Mouse (Mus musculus) olfactory bulb, adult 2 months (tissue): ENCODE results near the gene AU022252. TPM values are rescaled to one million over a fixed set of nuclear protein-coding genes. Genes with fewer than 3 reads are reported as not detected.

ENCODE experiments used
- H3K27ac ChIP-seq: fragments of 200-500 bp; 2 replicates; pipeline ENCODE4 v1.5.1; 2012; ENCODE audit warnings: low read depth, low read length; ENCODE audit not compliant: insufficient read depth
- H3K4me1 ChIP-seq: fragments of 200-500 bp; 2 replicates; pipeline ENCODE4 v1.6.1; 2012; ENCODE audit warnings: low read length; ENCODE audit not compliant: control insufficient read depth, insufficient read depth
- H3K4me3 ChIP-seq: fragments of 200-500 bp; 2 replicates; pipeline ENCODE4 v1.5.1; 2012; ENCODE audit warnings: mild to moderate bottlenecking, low read depth, low read length, moderate library complexity; ENCODE audit not compliant: insufficient read depth
- CTCF ChIP-seq: fragments of 200-500 bp; IDR thresholded peaks from 2 replicates; pipeline ENCODE4 v1.5.1; 2012; ENCODE audit warnings: low read depth, mild to moderate bottlenecking, low read length, moderate library complexity; ENCODE audit not compliant: insufficient read depth
- POLR2A ChIP-seq: fragments of 200-500 bp; IDR thresholded peaks from 2 replicates; pipeline ENCODE4 v1.6.1; 2012; ENCODE audit warnings: mild to moderate bottlenecking, low read depth, low read length, moderate library complexity; ENCODE audit not compliant: insufficient read depth
- WGBS: fragments of 180-500 bp; shearing (Covaris S2); methylation state at CpG from one replicate; pipeline ENCODE4 v1.1.7; 2018; 5-methylcytosine and 5-hydroxymethylcytosine counted together
- polyA plus RNA-seq: library from polyadenylated mRNA; stranded (reverse); fragments of >200 nt; gene quantifications from 2 replicates; pipeline ENCODE4 v1.2.4, GENCODE M21; 2012; ENCODE audit warnings: low replicate concordance; ENCODE audit not compliant: missing spikeins, insufficient read depth, insufficient read length

AU022252 gene
- polyA plus RNA-seq, 1 experiment, result not detected

- 0 out of 2 replicates have a peak, but pooled peaks cover 4% of the 10 kb centered on the region for H3K4me1 ChIP-seq
- TF ChIP-seq POLR2A (no peak), CTCF (no peak)
- H3K27ac ChIP-seq, result no peak overlapping the region
- H3K4me3 ChIP-seq, result no peak overlapping the region
- WGBS, result 90% methylated on average over 15 of the region's 15 CpGs
Observed at GRCm38 (mm10) chr4:119259344-119260254, 27.1 kb upstream of the AU022252 start.

- 89% methylated on average over 6 of the region's 6 CpGs for WGBS
- Histone ChIP-seq H3K4me1 (peaks cover 12% of the 10 kb centered on the region), H3K27ac (no peak overlapping the region), H3K4me3 (no peak overlapping the region)
- TF ChIP-seq POLR2A (no peak), CTCF (no peak)
Observed at GRCm38 (mm10) chr4:119257083-119257482, 24.6 kb upstream of the AU022252 start.

DNA sequence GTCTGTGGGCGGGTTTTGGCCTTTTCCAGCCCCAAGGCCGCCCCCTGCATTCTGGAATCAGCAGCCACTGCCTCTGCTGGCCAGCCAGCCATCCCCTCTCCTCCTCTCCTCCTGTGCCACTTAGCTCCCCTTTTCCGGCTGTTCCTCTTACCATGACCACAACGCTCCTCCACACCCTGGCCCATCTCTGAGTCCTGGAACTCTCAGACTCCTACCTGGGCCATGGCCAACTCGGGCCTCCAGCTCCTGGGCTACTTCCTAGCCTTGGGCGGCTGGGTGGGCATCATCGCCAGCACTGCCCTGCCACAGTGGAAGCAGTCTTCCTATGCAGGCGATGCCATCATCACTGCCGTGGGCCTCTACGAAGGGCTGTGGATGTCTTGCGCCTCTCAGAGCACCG lies 22.8 kb upstream of the AU022252 start, which contains the start of gene Cldn19:
Cldn19 (plus strand) TSS at position 64 of the 400 bp plus-strand sequence.
- no peak for TF ChIP-seq POLR2A
- TF ChIP-seq CTCF, result no peak
- H3K27ac ChIP-seq, result no peak within 1 kb of the TSS
- 75% methylated on average over 12 of the region's 12 CpGs for WGBS
- H3K4me3 ChIP-seq, result no peak within 1 kb of the TSS
- H3K4me1 ChIP-seq, result peaks cover 12% of the 10 kb centered on the region

DNA sequence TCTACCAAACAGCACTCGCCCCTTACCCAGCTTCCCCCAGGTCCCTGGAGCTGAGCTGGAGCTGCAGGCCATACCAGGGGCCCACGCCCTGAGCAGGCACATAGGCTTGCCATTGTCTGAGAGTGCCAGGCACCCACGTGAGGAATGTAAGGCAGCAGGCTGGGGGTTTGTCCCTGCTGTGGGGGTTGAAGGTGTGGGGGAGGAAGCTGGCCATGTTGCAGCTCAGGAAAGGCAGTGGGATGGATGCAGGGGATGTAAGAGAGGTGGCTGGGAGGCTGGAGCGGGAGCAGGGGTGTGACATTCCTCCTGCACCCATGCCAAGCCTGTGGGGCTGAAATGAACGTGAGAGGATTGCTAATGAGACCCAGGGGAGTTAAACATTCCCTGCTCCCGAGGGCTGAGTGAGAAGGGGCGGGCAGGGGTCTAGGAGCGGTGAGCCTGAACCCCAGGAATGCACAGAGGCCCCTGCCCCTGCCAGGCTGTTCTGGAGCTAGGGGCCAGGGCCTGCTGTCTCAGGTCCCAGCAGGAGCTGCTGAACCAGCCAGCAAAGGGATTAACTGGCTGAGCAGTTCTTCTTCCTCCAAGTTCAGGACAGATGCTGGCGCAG lies 21.6 kb upstream of the AU022252 start:
- no peak for TF ChIP-seq CTCF
- no peak for TF ChIP-seq POLR2A
- Histone ChIP-seq H3K27ac (no peak overlapping the region), H3K4me3 (no peak overlapping the region), H3K4me1 (peaks cover 12% of the 10 kb centered on the region)
- WGBS, result 29% methylated on average over 9 of the region's 9 CpGs

- no peak overlapping the region for H3K4me3 ChIP-seq
- peaks cover 18% of the 10 kb centered on the region for H3K4me1 ChIP-seq
- H3K27ac ChIP-seq, result no peak overlapping the region
- WGBS, result 81% methylated on average over 7 of the region's 7 CpGs
- TF ChIP-seq CTCF, result no peak
- TF ChIP-seq POLR2A, result no peak
Observed at GRCm38 (mm10) chr4:119252025-119252808, 19.7 kb upstream of the AU022252 start.

GRCm38 (mm10) chr4:119248407-119248965 lies 16.0 kb upstream of the AU022252 start:
- H3K4me1 ChIP-seq, result peaks cover 15% of the 10 kb centered on the region
- whole genome bisulfite sequencing, result 77% methylated on average over 11 of the region's 11 CpGs
- TF ChIP-seq CTCF, result no peak
- no peak for TF ChIP-seq POLR2A
- no peak overlapping the region for H3K4me3 ChIP-seq
- no peak overlapping the region for H3K27ac ChIP-seq

GRCm38 (mm10) chr4:119247462-119248235 lies 15.1 kb upstream of the AU022252 start:
- Histone ChIP-seq H3K4me1 (peaks cover 15% of the 10 kb centered on the region), H3K27ac (no peak overlapping the region), H3K4me3 (no peak overlapping the region)
- 30% methylated on average over 13 of the region's 13 CpGs for WGBS
- no peak for TF ChIP-seq POLR2A
- TF ChIP-seq CTCF, result peak; percentile 32; the same call in 1 of the 2 replicates

GRCm38 (mm10) chr4:119246688-119247225 lies 14.2 kb upstream of the AU022252 start:
- no peak overlapping the region for H3K27ac ChIP-seq
- WGBS, result 79% methylated on average over 14 of the region's 14 CpGs
- no peak overlapping the region for H3K4me3 ChIP-seq
- no peak for TF ChIP-seq POLR2A
- no peak for TF ChIP-seq CTCF
- peaks cover 15% of the 10 kb centered on the region for H3K4me1 ChIP-seq
